Mouse (Mus musculus) hindbrain, embryonic 16.5 days (tissue): ENCODE measurements around the gene Pskh1. TPM values are rescaled to one million over a fixed set of nuclear protein-coding genes. Genes with fewer than 3 reads are reported as not detected.

Experiments
- ATAC-seq: fragments of 200-750 bp; cut with Nextera tagmentation; 2 replicates; pipeline ENCODE4 v1.8.0; 2017; ENCODE audit warnings: moderate TSS enrichment, moderate library complexity
- H3K27ac ChIP-seq: fragments of 300-500 bp; sonication (generic); 2 replicates; pipeline ENCODE4 v1.5.1; 2014; ENCODE audit warnings: low read depth, mild to moderate bottlenecking, control low read depth, low read length, moderate library complexity
- H3K27me3 ChIP-seq: fragments of 300-500 bp; sonication (generic); replicated peaks from 2 replicates; pipeline ENCODE4 v1.6.1; 2014; ENCODE audit warnings: low read length; ENCODE audit not compliant: control insufficient read depth, insufficient read depth
- H3K36me3 ChIP-seq: fragments of 300-500 bp; sonication (generic); 2 replicates; pipeline ENCODE4 v1.6.1; 2014; ENCODE audit warnings: mild to moderate bottlenecking, low read length, moderate library complexity, mixed read lengths; ENCODE audit not compliant: control insufficient read depth, insufficient read depth
- H3K4me1 ChIP-seq: fragments of 300-500 bp; sonication (generic); 2 replicates; pipeline ENCODE4 v1.6.1; 2014; ENCODE audit warnings: low read depth, low read length; ENCODE audit not compliant: control insufficient read depth, insufficient read depth
- H3K4me2 ChIP-seq: fragments of 300-500 bp; sonication (generic); 2 replicates; pipeline ENCODE4 v1.6.1; 2014; ENCODE audit warnings: mild to moderate bottlenecking, low read length, control low read depth, moderate library complexity
- H3K4me3 ChIP-seq: fragments of 300-500 bp; sonication (generic); 2 replicates; pipeline ENCODE4 v1.5.1; 2014; ENCODE audit warnings: mild to moderate bottlenecking, low read length, control low read depth, moderate library complexity
- H3K9ac ChIP-seq: fragments of 300-500 bp; sonication (generic); 2 replicates; pipeline ENCODE4 v1.6.1; 2014; ENCODE audit warnings: low read depth, mild to moderate bottlenecking, control low read depth, low read length, moderate library complexity
- H3K9me3 ChIP-seq: fragments of 300-500 bp; sonication (generic); 2 replicates; pipeline ENCODE4 v1.6.1; 2014; ENCODE audit warnings: mild to moderate bottlenecking, low read length, moderate library complexity; ENCODE audit not compliant: control insufficient read depth
- WGBS: fragments of 180-500 bp; shearing (Covaris S2); extraction: QIAGEN DNeasy Blood & Tissue Kit; methylation state at CpG from one replicate; pipeline ENCODE4 v1.1.7; 2014; 5-methylcytosine and 5-hydroxymethylcytosine counted together
- polyA plus RNA-seq: library from polyadenylated mRNA; unstranded; fragments of >200 nt; fragmentation: Nextera tagmentation; extraction: Ambion mirVana; gene quantifications from 2 replicates; pipeline ENCODE4 v1.2.1, GENCODE M21; 2015

Gene Pskh1
- polyA plus RNA-seq, 1 experiment from 2014 or later = 11.0 TPM

GRCm38 (mm10) chr8:105889756-105890465, 10.3 kb upstream of the Pskh1 start:
- H3K4me2 ChIP-seq = no peak overlapping the region
- H3K27me3 ChIP-seq = no peaks in the 10 kb centered on the region
- peaks cover 66% of the 10 kb centered on the region for H3K36me3 ChIP-seq
- H3K9ac ChIP-seq = no peak overlapping the region
- no peak overlapping the region for H3K27ac ChIP-seq
- WGBS = 91% methylated on average over 12 of the region's 12 CpGs
- ATAC-seq = no peak
- H3K9me3 ChIP-seq = no peaks in the 10 kb centered on the region
- H3K4me3 ChIP-seq = no peak overlapping the region
- H3K4me1 ChIP-seq = no peaks in the 10 kb centered on the region

DNA sequence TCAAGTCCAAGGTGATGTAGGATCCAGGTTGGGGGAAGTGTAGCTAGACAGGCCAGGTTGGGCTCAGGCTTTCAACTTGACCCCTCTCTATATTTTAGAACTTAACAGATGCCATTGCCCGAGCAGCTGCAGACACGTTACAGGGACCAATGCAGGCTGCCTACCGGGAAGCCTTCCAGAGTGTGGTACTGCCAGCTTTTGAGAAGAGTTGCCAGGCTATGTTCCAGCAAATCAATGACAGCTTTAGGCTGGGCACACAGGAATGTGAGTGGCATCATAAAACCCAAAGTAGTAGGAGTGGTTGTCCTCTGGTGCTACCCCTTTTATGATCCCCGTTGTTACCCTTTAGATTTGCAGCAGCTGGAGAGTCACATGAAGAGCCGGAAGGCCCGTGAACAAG, 9.4 kb upstream of the Pskh1 start:
- no peak overlapping the region for H3K9ac ChIP-seq
- WGBS = 87% methylated on average over 6 of the region's 6 CpGs
- no peak for ATAC-seq

DNA sequence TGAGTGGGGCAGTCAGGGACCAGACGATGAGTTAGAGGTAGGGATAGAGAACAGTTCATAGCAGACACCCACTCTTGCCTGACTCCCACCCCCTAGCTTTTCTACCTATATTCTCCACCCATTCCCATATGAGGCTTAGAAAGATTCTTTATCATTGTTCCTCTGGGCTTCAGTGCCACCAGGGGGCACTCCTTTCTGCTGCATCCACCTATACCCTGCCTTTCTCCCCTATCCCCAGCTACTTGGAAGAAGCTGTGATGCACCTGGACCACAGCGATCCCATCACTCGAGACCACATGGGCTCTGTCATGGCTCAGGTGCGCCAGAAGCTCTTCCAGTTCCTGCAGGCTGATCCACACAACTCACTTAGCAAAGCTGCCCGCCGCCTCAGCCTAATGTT, 7.8 kb upstream of the Pskh1 start:
- H3K36me3 ChIP-seq = peaks cover 43% of the 10 kb centered on the region
- WGBS = 82% methylated on average over 6 of the region's 6 CpGs
- H3K27ac ChIP-seq = no peak overlapping the region
- ATAC-seq = peak; percentile 29; the same call in 1 of the 2 replicates
- H3K4me2 ChIP-seq = no peak overlapping the region
- no peaks in the 10 kb centered on the region for H3K4me1 ChIP-seq
- no peaks in the 10 kb centered on the region for H3K27me3 ChIP-seq
- H3K9ac ChIP-seq = no peak overlapping the region
- H3K4me3 ChIP-seq = no peak overlapping the region
- H3K9me3 ChIP-seq = no peaks in the 10 kb centered on the region

More for the DNA sequence above, 9.4 kb upstream of the Pskh1 start:
- Histone ChIP-seq H3K4me3 (no peak overlapping the region), H3K9me3 (no peaks in the 10 kb centered on the region), H3K4me2 (no peak overlapping the region), H3K27me3 (no peaks in the 10 kb centered on the region), H3K27ac (no peak overlapping the region), H3K4me1 (no peaks in the 10 kb centered on the region), H3K36me3 (peaks cover 57% of the 10 kb centered on the region)

DNA sequence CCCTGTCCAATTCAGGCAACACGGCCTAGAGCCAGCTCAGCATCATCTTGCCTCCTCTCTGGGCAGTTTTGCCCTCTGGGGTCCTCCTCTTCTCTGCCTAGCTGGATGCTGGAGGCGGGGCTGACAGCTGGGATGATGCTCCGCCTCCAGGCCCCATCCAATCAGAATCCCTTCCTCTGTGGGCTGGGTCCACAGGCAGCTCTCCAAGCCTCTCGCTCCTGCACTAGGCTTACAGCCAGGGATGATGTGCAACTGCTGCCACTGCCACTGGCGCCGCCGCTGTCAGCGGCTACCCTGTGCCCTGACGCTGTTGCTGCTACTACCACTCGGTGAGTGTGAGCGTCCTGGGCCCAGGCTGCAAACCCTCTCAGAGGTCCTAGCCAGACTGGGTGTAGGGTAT, 6.9 kb upstream of the Pskh1 start, which contains the start of gene Nrn1l:
Nrn1l (plus strand) TSS at position 229 of the 400 bp plus-strand sequence.
- no peak within 1 kb of the TSS for H3K27ac ChIP-seq
- peak within 1 kb of the TSS; percentile 22; the same call in 1 of the 2 replicates for H3K4me2 ChIP-seq
- H3K4me3 ChIP-seq = no peak within 1 kb of the TSS

GRCm38 (mm10) chr8:105897801-105898480, 2.3 kb upstream of the Pskh1 start:
- H3K36me3 ChIP-seq = no peaks in the 10 kb centered on the region; the same call in 1 of the 2 replicates
- H3K4me3 ChIP-seq = no peak overlapping the region
- no peak overlapping the region for H3K4me2 ChIP-seq
- peaks cover 10% of the 10 kb centered on the region for H3K4me1 ChIP-seq
- no peaks in the 10 kb centered on the region for H3K9me3 ChIP-seq
- no peaks in the 10 kb centered on the region for H3K27me3 ChIP-seq
- no peak overlapping the region for H3K27ac ChIP-seq
- 84% methylated on average over 9 of the region's 9 CpGs for whole genome bisulfite sequencing
- ATAC-seq = no peak
- H3K9ac ChIP-seq = no peak overlapping the region

More for the DNA sequence above, 6.9 kb upstream of the Pskh1 start, which contains the start of gene Nrn1l:
- Histone ChIP-seq H3K9me3 (no peaks in the 10 kb centered on the region), H3K4me1 (no peaks in the 10 kb centered on the region), H3K36me3 (peaks cover 38% of the 10 kb centered on the region), H3K27me3 (no peaks in the 10 kb centered on the region), H3K9ac (0 out of 2 replicates have a peak within 1 kb of the TSS, but pooled peaks have one; percentile 24)
- WGBS = 4% methylated on average over 11 of the region's 11 CpGs
- ATAC-seq = peak; percentile 90

- H3K36me3 ChIP-seq = no peaks in the 10 kb centered on the region
Observed at GRCm38 (mm10) chr8:105900941-105901616, 838 bp downstream of the Pskh1 start.

DNA sequence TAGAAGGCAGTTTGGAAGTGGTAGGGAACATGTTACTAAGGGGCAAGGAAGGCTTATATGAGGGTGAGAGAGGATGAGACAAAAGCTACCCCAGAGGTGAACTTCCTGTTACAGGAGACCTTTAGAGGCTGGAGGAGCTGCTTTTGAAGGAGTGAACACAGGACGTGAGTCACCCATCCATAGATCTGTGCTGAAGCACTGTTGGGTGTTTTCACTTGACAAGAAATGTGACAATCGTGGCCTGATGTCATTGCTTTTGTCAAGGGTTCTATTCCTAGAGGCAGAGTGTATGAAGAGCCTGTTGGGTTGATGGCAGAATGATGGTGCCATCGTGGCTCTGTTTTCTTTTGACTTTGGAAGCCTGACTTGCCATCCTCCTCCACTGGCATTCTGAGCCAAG, 19.1 kb downstream of the Pskh1 start:
- ATAC-seq = no peak
- no peak overlapping the region for H3K4me3 ChIP-seq

More at GRCm38 (mm10) chr8:105900941-105901616, 838 bp downstream of the Pskh1 start:
- H3K27ac ChIP-seq = peak overlapping the region; percentile 90
- H3K9me3 ChIP-seq = no peaks in the 10 kb centered on the region
- H3K4me2 ChIP-seq = peak overlapping the region; percentile 89
- H3K4me1 ChIP-seq = peaks cover 10% of the 10 kb centered on the region
- H3K9ac ChIP-seq = peak overlapping the region; percentile 99
- H3K4me3 ChIP-seq = peak overlapping the region; percentile 93
- ATAC-seq = no peak
- no peaks in the 10 kb centered on the region for H3K27me3 ChIP-seq
- WGBS = 41% methylated on average over 16 of the region's 16 CpGs

GRCm38 (mm10) chr8:105925123-105925522, 24.9 kb downstream of the Pskh1 start:
- H3K4me1 ChIP-seq = no peaks in the 10 kb centered on the region

More for the DNA sequence above, 19.1 kb downstream of the Pskh1 start:
- Histone ChIP-seq H3K4me2 (no peak overlapping the region), H3K4me1 (no peaks in the 10 kb centered on the region), H3K9ac (no peak overlapping the region), H3K36me3 (no peaks in the 10 kb centered on the region), H3K27me3 (no peaks in the 10 kb centered on the region), H3K9me3 (no peaks in the 10 kb centered on the region), H3K27ac (no peak overlapping the region)
- 91% methylated on average over 3 of the region's 3 CpGs for WGBS

DNA sequence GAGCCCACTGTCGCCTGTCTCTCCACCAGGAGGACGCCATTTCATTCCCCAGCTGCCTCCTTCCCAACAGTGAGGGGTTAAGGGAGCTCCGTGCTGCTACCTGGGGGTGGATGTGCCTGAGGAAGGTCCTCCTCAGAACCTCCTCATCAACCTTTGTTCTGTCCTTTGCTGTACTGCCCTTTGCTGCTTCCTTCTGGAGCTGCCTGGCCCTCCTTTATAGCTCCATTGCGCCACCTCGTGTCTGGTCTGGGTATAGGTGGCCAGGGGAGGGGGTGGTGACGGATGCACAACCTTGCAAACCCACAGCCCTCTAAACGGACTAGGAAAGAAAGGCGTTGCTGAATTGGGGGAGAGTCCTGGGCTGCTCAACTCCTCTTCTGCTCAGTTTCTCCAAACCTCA, 30.4 kb downstream of the Pskh1 start:
- H3K9me3 ChIP-seq = no peaks in the 10 kb centered on the region
- peak overlapping the region; percentile 56 for H3K9ac ChIP-seq
- H3K4me1 ChIP-seq = peaks cover 3% of the 10 kb centered on the region
- ATAC-seq = peak; percentile 62
- H3K27ac ChIP-seq = peak overlapping the region; percentile 64; the same call in 1 of the 2 replicates
- H3K4me3 ChIP-seq = no peak overlapping the region
- H3K36me3 ChIP-seq = no peaks in the 10 kb centered on the region
- no peaks in the 10 kb centered on the region for H3K27me3 ChIP-seq
- H3K4me2 ChIP-seq = no peak overlapping the region
- whole genome bisulfite sequencing = 13% methylated on average over 8 of the region's 8 CpGs

More at GRCm38 (mm10) chr8:105925123-105925522, 24.9 kb downstream of the Pskh1 start:
- no peak for ATAC-seq
- 66% methylated on average over 3 of the region's 3 CpGs for WGBS
- Histone ChIP-seq H3K27me3 (no peaks in the 10 kb centered on the region), H3K9me3 (no peaks in the 10 kb centered on the region), H3K9ac (no peak overlapping the region), H3K36me3 (no peaks in the 10 kb centered on the region), H3K4me3 (no peak overlapping the region), H3K27ac (no peak overlapping the region), H3K4me2 (no peak overlapping the region)
